Mouse (Mus musculus) lung, embryonic 15.5 days (tissue): ENCODE measurements at regions not wholly inside any gene's neighbourhood (a gene's known extent, or its start where the extent isn't known, plus 50 kb on each side); places are given as distances from the start of the nearest gene placed in this dataset.

Experiments used
- ATAC-seq: fragments of 200-750 bp; cut with Nextera tagmentation; 2 replicates; pipeline ENCODE4 v1.8.0; 2017; ENCODE audit warnings: moderate number of reproducible peaks, borderline replicate concordance; ENCODE audit not compliant: low FRiP score, low TSS enrichment; ENCODE audit errors: extremely low read depth
- H3K27ac ChIP-seq: fragments of 300-500 bp; sonication (generic); 2 replicates; pipeline ENCODE4 v1.5.1; 2015; ENCODE audit warnings: moderate library complexity, mild to moderate bottlenecking, inconsistent platforms
- H3K27me3 ChIP-seq: fragments of 300-500 bp; sonication (generic); 2 replicates; pipeline ENCODE4 v1.6.1; 2015; ENCODE audit warnings: inconsistent platforms
- H3K36me3 ChIP-seq: fragments of 300-500 bp; sonication (generic); 2 replicates; pipeline ENCODE4 v1.6.1; 2015; ENCODE audit warnings: inconsistent platforms
- H3K4me1 ChIP-seq: fragments of 300-500 bp; sonication (generic); 2 replicates; pipeline ENCODE4 v1.6.1; 2015; ENCODE audit warnings: inconsistent platforms
- H3K4me2 ChIP-seq: fragments of 300-500 bp; sonication (generic); 2 replicates; pipeline ENCODE4 v1.6.1; 2015; ENCODE audit warnings: inconsistent platforms, mild to moderate bottlenecking, moderate library complexity
- H3K4me3 ChIP-seq: fragments of 300-500 bp; sonication (generic); 2 replicates; pipeline ENCODE4 v1.5.1; 2015; ENCODE audit warnings: mild to moderate bottlenecking, inconsistent platforms
- H3K9ac ChIP-seq: fragments of 300-500 bp; sonication (generic); 2 replicates; pipeline ENCODE4 v1.6.1; 2015; ENCODE audit warnings: inconsistent platforms
- H3K9me3 ChIP-seq: fragments of 300-500 bp; sonication (generic); 2 replicates; pipeline ENCODE4 v1.6.1; 2016; ENCODE audit warnings: inconsistent platforms
- WGBS: fragments of 180-500 bp; shearing (Covaris S2); methylation state at CpG from one replicate; pipeline ENCODE4 v1.1.7; 2015; 5-methylcytosine and 5-hydroxymethylcytosine counted together

DNA sequence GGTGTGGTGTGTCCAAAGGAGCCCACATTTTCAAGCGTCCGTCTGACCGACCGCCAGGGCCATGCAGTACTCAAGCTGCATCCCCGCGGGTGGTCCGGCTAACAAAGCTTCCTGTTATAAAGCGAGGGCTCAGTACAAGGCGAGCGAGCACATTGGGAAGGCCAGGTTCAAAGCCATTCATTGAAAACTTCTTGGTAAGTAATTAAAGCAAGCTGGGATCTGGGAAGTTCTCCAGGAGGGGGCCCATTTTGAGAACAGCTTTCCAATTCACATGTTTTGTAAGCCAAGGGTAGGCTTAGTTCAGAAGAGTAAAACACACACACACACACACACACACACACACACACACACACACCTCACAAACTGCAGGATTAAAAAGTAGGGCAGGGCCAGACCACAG, 57.3 kb upstream of the Prep start:
- Histone ChIP-seq H3K4me2 (no peak overlapping the region), H3K9ac (no peak overlapping the region), H3K36me3 (no peaks in the 10 kb centered on the region), H3K27ac (no peak overlapping the region), H3K4me3 (no peak overlapping the region), H3K4me1 (no peaks in the 10 kb centered on the region), H3K9me3 (no peaks in the 10 kb centered on the region), H3K27me3 (no peaks in the 10 kb centered on the region)
- peak; percentile 42; the same call in 1 of the 2 replicates for ATAC-seq
- 47% methylated on average over 10 of the region's 10 CpGs for WGBS

DNA sequence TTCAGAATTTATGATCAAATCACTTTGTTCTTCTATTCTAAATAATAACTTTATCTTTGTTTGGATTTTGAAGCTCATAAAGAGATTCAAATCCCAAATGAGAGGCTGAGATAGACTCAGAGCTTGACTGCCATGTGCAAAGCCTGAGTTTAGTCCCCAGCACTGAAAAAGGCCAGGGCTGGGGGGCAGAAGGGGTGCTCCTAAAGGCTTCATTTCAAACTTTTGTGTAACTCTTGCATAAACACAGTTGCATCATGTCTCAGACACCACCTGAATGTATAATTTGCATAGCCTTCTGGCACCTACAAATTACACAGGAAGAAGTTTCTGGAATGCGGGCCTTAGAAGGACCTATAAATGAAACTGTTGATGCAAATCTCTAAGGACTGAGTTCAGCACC, 57.8 kb upstream of the Prep start:
- Histone ChIP-seq H3K4me2 (no peak overlapping the region), H3K9ac (no peak overlapping the region), H3K9me3 (no peaks in the 10 kb centered on the region), H3K4me1 (no peaks in the 10 kb centered on the region), H3K36me3 (no peaks in the 10 kb centered on the region), H3K4me3 (no peak overlapping the region), H3K27ac (no peak overlapping the region), H3K27me3 (no peaks in the 10 kb centered on the region)
- no peak for ATAC-seq
- 78% methylated on average over 1 of the region's 1 CpGs for WGBS

DNA sequence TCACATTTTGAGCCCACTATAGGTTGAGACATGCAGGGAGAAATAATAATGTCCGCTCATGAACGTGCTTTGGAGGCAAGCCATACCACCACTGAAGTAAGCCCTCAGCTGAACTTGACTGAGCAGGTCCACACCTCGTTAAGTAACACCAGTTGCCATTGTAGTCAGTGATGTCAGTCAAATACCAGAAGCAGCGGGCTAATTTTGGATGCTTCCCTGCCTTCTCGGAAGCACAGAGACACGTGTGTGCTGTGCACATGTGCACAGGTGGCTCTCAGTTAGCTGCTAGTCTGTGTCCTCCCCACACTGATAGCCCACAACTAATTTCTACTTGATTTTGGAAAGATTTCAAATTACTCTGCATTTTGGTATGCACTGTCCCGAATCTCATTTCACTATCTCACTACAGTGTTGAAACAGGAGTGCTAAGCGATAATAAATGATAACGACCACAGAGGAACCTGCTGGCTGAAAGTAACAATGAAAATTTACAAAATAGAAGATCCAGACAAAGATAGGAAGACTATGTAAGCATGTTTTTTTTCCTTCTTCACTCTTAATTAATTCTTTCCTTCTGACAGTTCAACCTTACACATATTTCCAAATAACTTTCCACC, 62.9 kb upstream of the Prep start:
- Histone ChIP-seq H3K4me1 (peaks cover 21% of the 10 kb centered on the region), H3K9ac (no peak overlapping the region), H3K9me3 (no peaks in the 10 kb centered on the region), H3K27ac (no peak overlapping the region), H3K27me3 (no peaks in the 10 kb centered on the region), H3K4me2 (no peak overlapping the region), H3K4me3 (no peak overlapping the region), H3K36me3 (no peaks in the 10 kb centered on the region)
- no peak for ATAC-seq
- 62% methylated on average over 9 of the region's 9 CpGs for WGBS

DNA sequence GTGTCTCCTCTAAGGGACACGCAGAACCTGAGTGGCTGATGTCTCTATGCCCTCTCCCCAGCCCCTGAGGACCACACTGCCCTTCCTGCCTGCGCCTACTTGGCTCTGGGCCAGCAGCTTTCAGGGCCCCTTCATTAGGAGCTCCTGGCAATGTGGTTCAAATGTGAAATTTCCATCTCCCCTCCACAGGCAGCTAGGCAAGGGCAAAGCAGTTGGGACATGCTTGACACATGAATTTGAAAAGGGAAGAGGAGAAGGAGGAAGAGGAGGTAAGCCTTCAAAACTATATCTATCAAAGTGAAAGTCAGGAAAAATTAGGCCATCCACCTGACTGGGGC, 63.7 kb upstream of the Prep start:
- Histone ChIP-seq H3K27me3 (no peaks in the 10 kb centered on the region), H3K4me1 (peaks cover 21% of the 10 kb centered on the region), H3K36me3 (no peaks in the 10 kb centered on the region), H3K9me3 (no peaks in the 10 kb centered on the region), H3K4me3 (no peak overlapping the region), H3K9ac (no peak overlapping the region), H3K4me2 (peak overlapping the region; percentile 31), H3K27ac (no peak overlapping the region)
- ATAC-seq, result no peak
- WGBS, result 16% methylated on average over 2 of the region's 2 CpGs

GRCm38 (mm10) chr10:45002637-45003343, 64.2 kb upstream of the Prep start:
- H3K36me3 ChIP-seq, result no peaks in the 10 kb centered on the region
- WGBS, result 25% methylated on average over 8 of the region's 8 CpGs
- H3K9ac ChIP-seq, result no peak overlapping the region
- H3K9me3 ChIP-seq, result no peaks in the 10 kb centered on the region
- no peaks in the 10 kb centered on the region for H3K27me3 ChIP-seq
- peaks cover 26% of the 10 kb centered on the region for H3K4me1 ChIP-seq
- no peak overlapping the region for H3K27ac ChIP-seq
- ATAC-seq, result no peak
- peak overlapping the region; percentile 31 for H3K4me2 ChIP-seq
- no peak overlapping the region for H3K4me3 ChIP-seq

- Histone ChIP-seq H3K27me3 (no peaks in the 10 kb centered on the region), H3K4me1 (peaks cover 36% of the 10 kb centered on the region), H3K36me3 (no peaks in the 10 kb centered on the region), H3K4me3 (peak overlapping the region; percentile 28), H3K4me2 (peak overlapping the region; percentile 50), H3K9ac (no peak overlapping the region), H3K27ac (peak overlapping the region; percentile 56; the same call in 1 of the 2 replicates), H3K9me3 (no peaks in the 10 kb centered on the region)
- 26% methylated on average over 12 of the region's 12 CpGs for WGBS
- ATAC-seq, result no peak
These were observed 65.8 kb upstream of the Prep start for GRCm38 (mm10) chr10:45000873-45001859.

DNA sequence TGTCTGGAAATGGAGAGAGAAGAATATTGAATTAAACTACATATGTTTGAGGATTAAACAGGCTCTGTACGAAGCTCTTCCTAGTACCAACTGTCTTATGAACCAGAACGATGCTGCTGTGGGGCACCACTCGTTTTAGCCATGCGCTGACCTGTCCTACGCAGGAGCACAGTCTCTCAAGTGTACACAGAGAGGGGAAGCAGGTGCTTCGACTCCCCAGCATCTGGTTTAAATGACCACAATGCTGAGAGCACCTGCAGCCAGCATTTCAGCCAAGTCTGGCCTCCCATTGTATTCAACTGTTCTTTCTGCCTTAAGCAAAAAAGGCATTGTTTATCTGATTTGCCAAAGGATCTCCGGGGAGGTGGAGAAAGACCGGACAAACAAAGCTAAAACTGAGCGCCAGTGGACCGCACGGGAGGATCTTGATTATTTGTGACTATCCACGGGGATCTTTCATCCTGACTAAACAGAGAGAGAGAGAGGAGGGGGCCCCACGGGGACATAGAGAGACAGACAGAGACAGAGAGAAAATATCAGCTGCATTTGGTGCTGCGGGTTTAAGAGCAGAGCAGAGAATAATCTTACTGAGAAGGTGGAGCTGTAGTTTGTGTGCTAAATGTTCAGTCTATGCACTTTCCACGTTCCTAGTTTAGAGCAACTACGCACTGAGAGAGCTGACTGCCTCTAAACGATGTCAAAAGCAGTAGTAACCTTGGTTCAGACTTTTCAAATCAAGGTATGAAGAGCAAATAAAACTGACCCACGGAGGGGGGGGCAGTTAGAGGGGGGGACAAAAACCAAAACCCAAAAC, 66.8 kb upstream of the Prep start:
- WGBS, result 20% methylated on average over 18 of the region's 18 CpGs
- Histone ChIP-seq H3K27me3 (no peaks in the 10 kb centered on the region), H3K9ac (no peak overlapping the region; the same call in 1 of the 2 replicates), H3K27ac (peak overlapping the region; percentile 56), H3K4me2 (peak overlapping the region; percentile 50), H3K9me3 (no peaks in the 10 kb centered on the region), H3K4me3 (peak overlapping the region; percentile 28), H3K36me3 (no peaks in the 10 kb centered on the region), H3K4me1 (peaks cover 38% of the 10 kb centered on the region)
- ATAC-seq, result 0 out of 2 replicates have a peak, but pooled peaks have one; percentile 27

- Histone ChIP-seq H3K4me3 (no peak overlapping the region), H3K9ac (no peak overlapping the region)
- WGBS, result 10% methylated on average over 4 of the region's 4 CpGs
These were observed 69.1 kb upstream of the Prep start for GRCm38 (mm10) chr10:44997906-44998289.

GRCm38 (mm10) chr10:44997184-44997905, 69.7 kb upstream of the Prep start:
- 9% methylated on average over 14 of the region's 14 CpGs for WGBS
- Histone ChIP-seq H3K36me3 (no peaks in the 10 kb centered on the region), H3K27me3 (no peaks in the 10 kb centered on the region), H3K4me3 (no peak overlapping the region), H3K4me1 (peaks cover 27% of the 10 kb centered on the region), H3K9ac (no peak overlapping the region), H3K9me3 (no peaks in the 10 kb centered on the region), H3K27ac (peak overlapping the region; percentile 63), H3K4me2 (peak overlapping the region; percentile 37)
- peak; percentile 55 for ATAC-seq

More at GRCm38 (mm10) chr10:44997906-44998289, 69.1 kb upstream of the Prep start:
- Histone ChIP-seq H3K27ac (peak overlapping the region; percentile 63), H3K27me3 (no peaks in the 10 kb centered on the region), H3K9me3 (no peaks in the 10 kb centered on the region), H3K4me2 (peak overlapping the region; percentile 37), H3K4me1 (peaks cover 31% of the 10 kb centered on the region), H3K36me3 (no peaks in the 10 kb centered on the region)
- no peak for ATAC-seq

DNA sequence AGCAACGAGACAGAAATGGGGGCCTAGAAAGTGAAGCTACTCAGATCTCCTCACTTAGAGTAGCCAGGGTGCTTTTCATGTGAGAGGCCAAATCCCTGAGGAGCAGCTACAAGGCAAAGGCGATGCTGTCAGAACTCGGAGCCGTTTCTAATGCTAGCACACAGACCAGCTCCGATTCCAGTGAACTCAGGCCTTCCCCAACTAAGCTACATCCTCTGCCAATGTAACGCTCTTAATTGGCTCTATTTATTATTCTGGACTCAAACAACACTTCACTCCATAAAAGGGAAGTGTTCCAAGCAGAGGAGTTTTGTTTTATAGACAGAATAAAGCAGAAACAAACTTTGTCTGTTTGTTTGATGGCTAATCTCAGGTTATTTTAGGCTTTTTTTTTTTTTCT, 71.2 kb upstream of the Prep start:
- H3K4me3 ChIP-seq, result no peak overlapping the region
- ATAC-seq, result no peak
- H3K4me2 ChIP-seq, result no peak overlapping the region
- H3K9ac ChIP-seq, result no peak overlapping the region
- H3K36me3 ChIP-seq, result no peaks in the 10 kb centered on the region
- H3K4me1 ChIP-seq, result peaks cover 27% of the 10 kb centered on the region
- no peaks in the 10 kb centered on the region for H3K9me3 ChIP-seq
- no peaks in the 10 kb centered on the region for H3K27me3 ChIP-seq
- WGBS, result 45% methylated on average over 6 of the region's 6 CpGs
- H3K27ac ChIP-seq, result 0 out of 2 replicates have a peak overlapping the region, but pooled peaks have one; percentile 21
